Mouse (Mus musculus): ENCODE results near the gene Nacc1.

- TF ChIP-seq TAL1 (IDR thresholded peaks at IDR 0.05; ENCODE audit: low read length) (no peak), CTCF (IDR thresholded peaks at IDR 0.05 in 2 of 3, conservative IDR thresholded peaks at IDR 0.05 in 1 of 3; ENCODE audit: control insufficient read depth in 1 of 3, insufficient read depth in 1 of 3, low read depth in 2 of 3, low read length in 3 of 3, poor library complexity in 1 of 3, severe bottlenecking in 1 of 3) (no peak), POLR2A (IDR thresholded peaks at IDR 0.05; ENCODE audit: control insufficient read depth in 1 of 2, insufficient read depth in 1 of 2, low read depth in 1 of 2, low read length in 2 of 2, poor library complexity in 1 of 2) (no peak), USF1 (IDR thresholded peaks at IDR 0.05; ENCODE audit: low read depth, low read length) (no peak), RAD21 (IDR thresholded peaks at IDR 0.05; ENCODE audit: low read depth, low read length) (no peak), HCFC1 (IDR thresholded peaks at IDR 0.05; ENCODE audit: low read depth, low read length) (no peak), MAX (IDR thresholded peaks at IDR 0.05; ENCODE audit: low read length) (no peak), SIN3A (IDR thresholded peaks at IDR 0.05; ENCODE audit: low read length) (no peak), NRF1 (IDR thresholded peaks at IDR 0.05; ENCODE audit: insufficient read depth, low read depth, low read length, poor library complexity, severe bottlenecking) (no peak), MAZ (IDR thresholded peaks at IDR 0.05; ENCODE audit: low read depth, low read length) (no peak), ETS1 (IDR thresholded peaks at IDR 0.05; ENCODE audit: low read depth, low read length) (no peak), MXI1 (IDR thresholded peaks at IDR 0.05; ENCODE audit: low read depth, low read length) (no peak), ZC3H11A (IDR thresholded peaks at IDR 0.05; ENCODE audit: low read depth, low read length) (no peak), EP300 (IDR thresholded peaks at IDR 0.05; ENCODE audit: low read depth in 1 of 2, low read length in 2 of 2) (no peak)
These were observed 44.6 kb downstream of the Nacc1 start for GRCm38 (mm10) chr8:84643019-84643418.
